Mouse (Mus musculus) adrenal gland, adult 18-20 months (tissue): ENCODE data around the gene Triml2. TPM values are rescaled to one million over a fixed set of nuclear protein-coding genes. Genes with fewer than 3 reads are reported as not detected.

ENCODE experiments used
- DNase-seq, 2 experiments: peaks; one replicate each; pipeline ENCODE4 v3.0.0; 2021 to 2022; ENCODE audit warnings: low spot score in 2 of 2
- long read RNA-seq, 2 experiments: library from polyadenylated mRNA; stranded (forward); transcript quantifications; one replicate each; pipeline ENCODE4 v2.0.0; 2021
- total RNA-seq, 2 experiments: library from RNA; stranded (reverse); gene quantifications; 1 replicate in 1 of 2; 2 replicates in 1 of 2; pipeline ENCODE4 v1.2.3; 2021

The Triml2 gene
- not detected for total RNA-seq
- long read RNA-seq, experiment 1 = 0 reads
- long read RNA-seq, experiment 2 = 0 reads

GRCm38 (mm10) chr8:43180054-43180690 is at the start of gene Triml2:
TSS of gene Triml2 (plus strand) at chr8:43180541.
- DNase-seq = no peak

GRCm38 (mm10) chr8:43141386-43141785 is 39.0 kb upstream of the Triml2 start, which contains the start of gene Triml1:
TSS of gene Triml1 (minus strand) at chr8:43141486.
- DNase-seq = no peak

DNA sequence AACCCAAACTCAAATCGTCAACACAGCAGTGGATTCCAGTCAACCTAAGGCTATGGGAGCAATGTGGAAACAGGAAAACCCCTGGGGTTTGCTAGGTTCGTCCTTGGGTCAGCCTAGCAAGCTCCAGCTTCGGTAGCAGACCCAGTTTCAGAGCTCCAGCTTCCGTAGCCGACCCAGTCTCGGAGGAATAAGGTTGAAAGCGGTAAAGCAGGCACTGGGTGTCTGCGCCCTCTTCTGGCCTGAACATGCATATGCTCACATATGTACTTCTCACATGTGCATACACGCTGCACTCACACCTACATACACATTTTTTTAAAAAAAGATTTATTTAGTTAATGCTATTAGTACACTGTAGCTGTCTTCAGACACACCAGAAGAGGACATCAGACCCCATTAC is 31.0 kb upstream of the Triml2 start:
- no peak for DNase-seq

- no peak for DNase-seq
Observed at GRCm38 (mm10) chr8:43163255-43163654, 17.1 kb upstream of the Triml2 start.

DNA sequence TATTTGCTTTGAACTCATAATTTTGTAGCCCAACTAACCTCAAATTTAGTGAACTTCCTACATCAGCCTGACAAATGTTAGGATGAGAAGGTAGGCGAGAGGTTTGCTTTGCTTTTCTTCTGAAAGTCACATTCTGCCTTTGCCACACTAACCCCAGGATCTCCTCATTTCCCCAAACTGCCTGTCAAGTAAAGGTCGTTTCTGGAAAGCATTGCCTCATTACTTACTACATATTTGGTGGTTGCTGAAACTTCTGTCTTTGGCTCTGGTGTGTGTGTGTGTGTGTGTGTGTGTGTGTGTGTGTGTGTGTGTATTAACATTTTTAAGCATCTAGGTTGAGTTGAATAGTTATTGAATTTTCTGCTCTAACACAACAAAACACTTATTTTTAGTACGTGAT is 15.9 kb upstream of the Triml2 start:
- DNase-seq = no peak

DNA sequence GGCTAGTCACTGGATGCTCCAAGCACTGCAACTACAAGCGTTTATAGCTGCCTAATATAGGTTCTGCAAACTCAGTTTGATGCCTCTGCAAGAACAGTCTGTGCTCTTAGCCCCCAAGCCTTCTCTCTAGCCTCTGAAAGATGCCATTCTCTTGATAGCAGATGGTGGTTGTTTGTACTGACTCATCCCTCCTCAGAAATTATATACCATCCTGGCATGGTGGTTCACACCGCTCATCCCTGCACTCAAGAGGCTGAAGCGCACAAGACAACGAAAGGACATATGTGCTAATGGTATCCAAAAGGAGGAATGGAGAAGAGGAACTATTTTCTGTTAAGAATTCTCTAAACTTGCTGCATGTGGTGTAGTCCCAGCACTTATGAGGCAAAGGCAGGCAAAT is 12.3 kb upstream of the Triml2 start:
- no peak for DNase-seq

DNA sequence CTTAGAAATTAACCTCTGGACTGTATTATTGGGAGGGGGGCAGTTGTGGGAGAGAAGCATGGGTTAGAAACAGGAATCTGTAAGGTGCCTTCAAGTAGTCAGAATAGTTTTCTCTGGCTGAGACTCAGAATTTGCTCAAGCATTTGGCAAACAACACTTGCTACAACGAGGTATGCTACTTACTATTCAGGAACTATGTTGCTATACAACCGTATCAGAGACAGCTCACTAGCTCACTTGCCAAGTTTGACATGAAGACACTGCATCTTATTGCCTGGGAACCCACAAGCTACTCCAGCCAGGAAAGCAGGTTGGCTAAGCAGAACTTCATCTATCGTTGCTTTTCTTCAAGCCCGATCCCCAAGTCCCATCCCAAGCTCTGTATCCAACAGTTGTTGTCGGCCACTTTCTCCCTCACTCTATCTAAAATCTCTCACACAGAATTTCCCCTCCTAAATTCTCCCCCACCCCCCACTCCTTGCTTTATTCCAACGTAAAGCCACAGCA is 11.0 kb upstream of the Triml2 start:
- no peak for DNase-seq

DNA sequence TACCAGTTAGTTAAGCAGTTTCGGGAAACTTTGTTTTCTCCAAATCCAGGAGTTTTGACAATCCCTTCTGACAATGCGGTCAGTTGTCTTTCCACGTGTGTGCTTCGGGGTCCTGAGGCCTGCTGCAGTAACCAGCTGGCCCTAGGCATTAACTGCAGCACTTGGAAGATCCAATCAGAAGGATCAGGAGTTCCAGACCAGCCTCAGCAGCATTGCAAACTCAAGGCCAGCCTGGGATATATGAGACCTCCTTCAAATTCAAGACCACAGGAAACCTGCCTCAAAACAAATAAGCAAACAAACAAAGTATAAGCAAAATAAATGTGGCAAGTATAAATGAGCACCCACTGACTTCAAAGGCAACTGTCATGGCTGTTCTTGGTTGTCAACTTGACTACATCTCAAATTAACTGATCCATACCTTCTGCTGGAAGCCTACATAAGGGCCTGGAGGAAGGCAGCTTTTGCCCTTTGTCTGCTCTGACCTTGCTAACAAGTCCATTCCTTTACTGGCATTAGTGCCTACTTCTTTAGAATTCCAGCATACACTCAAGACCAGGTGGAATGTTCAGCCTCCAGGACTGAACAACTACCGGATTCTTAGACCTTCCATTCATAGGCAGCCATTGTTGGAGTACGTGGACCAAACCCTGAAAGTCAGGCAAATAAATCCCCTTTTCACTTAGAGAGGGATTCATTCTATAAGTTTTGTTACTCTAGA is 3.4 kb upstream of the Triml2 start:
- DNase-seq = no peak

DNA sequence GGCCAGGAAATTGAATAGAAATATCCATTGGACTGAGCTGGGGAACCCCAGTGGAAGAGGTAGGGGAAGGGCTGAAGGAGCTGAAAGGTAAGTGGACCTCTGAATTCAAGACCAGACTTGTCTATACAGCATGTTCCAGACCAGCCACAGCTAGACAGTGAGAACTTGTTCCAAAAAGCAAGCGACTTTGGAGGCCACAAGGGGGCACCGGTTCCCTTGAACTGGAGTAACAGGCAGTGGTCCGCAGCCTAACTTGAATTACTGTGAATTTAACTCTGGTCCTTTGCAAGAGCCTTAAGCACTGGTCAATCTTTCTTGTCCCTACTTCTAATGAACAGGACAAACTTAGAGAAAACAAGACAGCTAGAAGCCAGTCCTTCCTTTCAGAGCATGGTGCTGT is 2.1 kb upstream of the Triml2 start:
- DNase-seq = no peak

- DNase-seq = no peak
Observed at GRCm38 (mm10) chr8:43179189-43179588, 1.2 kb upstream of the Triml2 start.

- no peak for DNase-seq
Observed at GRCm38 (mm10) chr8:43182281-43182680, 1.9 kb downstream of the Triml2 start.

DNA sequence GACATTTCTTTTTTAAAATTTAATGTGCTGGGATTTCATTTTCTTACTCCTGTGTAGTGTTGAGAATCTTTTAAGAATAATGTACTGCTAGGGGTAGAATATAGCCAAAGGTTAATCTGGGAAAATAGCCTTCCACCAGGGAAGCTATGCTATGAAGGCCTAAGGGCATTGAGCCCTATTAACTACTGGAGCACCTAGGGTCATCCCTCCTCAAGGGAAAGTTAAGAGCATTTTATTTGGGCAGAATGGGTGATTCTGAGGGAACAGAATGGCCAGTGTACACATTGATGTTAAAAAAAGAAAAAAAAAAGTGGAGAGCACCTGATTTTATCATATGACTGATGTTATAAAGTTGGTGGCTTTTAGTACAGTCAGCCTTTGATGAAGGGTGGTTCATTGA is 35.2 kb downstream of the Triml2 start:
- no peak for DNase-seq

GRCm38 (mm10) chr8:43243326-43243725 is 63.0 kb downstream of the Triml2 start:
- DNase-seq = no peak

Other genes starting within 250 kb of the Triml2 start
- gene Triml1, start 39.1 kb upstream of the Triml2 start, total RNA-seq = not detected
- gene Zfp42, start 126.4 kb downstream of the Triml2 start, total RNA-seq = not detected